Mouse (Mus musculus) WW6 (cell line): ENCODE measurements around the gene Rbm38.

ENCODE experiments used
- DNase-seq: peaks from one replicate; pipeline ENCODE4 v3.0.0-alpha.2; 2013; ENCODE audit warnings: low read depth, low spot score

Rbm38 gene

GRCm38 (mm10) chr2:173020430-173020829, at the start of gene Rbm38:
Gene Rbm38, plus strand, starts transcription at chr2:173020498.
- no peak for DNase-seq

GRCm38 (mm10) chr2:172971865-172972264, 48.4 kb upstream of the Rbm38 start:
- no peak for DNase-seq

DNA sequence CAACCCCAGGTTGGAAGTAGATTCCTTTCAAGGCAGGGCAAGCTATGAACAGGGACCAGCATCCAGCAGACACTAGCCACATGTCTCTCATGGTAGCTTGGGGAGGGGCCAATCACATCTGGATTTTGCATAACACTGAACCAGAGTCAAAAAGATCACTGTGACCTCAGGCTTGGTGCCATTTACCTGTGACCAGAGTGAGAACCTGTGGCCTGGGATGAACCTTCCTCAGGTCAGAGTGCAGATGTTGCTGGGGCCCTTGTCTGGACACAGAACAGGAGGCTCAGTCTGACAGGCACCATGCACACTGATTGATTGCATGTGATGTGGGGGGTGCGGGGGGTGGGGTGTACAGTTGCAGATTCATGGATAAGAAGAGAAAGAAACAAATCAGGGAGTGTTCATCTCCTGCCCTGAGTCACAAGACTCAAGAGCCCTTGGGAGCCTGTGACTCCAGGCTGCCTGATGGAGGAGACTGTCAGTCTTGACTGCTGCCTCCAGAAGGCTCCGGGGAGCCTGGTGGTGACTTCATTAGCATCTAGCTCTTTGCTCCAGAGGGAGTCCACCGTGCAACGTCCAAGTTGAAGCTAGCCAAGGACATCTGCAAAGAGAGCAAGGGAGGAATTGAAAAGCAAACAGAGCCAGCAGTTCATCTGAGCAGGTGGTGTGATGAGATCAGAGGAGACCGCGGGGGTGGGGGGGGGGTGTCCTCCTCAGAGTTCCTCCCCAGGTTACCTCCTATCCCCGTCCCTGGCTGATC, 46.3 kb upstream of the Rbm38 start:
- DNase-seq: no peak

- no peak for DNase-seq
These were observed 45.6 kb upstream of the Rbm38 start for GRCm38 (mm10) chr2:172974701-172975100.

- DNase-seq: no peak
These were observed 45.1 kb upstream of the Rbm38 start for GRCm38 (mm10) chr2:172975159-172975558.

DNA sequence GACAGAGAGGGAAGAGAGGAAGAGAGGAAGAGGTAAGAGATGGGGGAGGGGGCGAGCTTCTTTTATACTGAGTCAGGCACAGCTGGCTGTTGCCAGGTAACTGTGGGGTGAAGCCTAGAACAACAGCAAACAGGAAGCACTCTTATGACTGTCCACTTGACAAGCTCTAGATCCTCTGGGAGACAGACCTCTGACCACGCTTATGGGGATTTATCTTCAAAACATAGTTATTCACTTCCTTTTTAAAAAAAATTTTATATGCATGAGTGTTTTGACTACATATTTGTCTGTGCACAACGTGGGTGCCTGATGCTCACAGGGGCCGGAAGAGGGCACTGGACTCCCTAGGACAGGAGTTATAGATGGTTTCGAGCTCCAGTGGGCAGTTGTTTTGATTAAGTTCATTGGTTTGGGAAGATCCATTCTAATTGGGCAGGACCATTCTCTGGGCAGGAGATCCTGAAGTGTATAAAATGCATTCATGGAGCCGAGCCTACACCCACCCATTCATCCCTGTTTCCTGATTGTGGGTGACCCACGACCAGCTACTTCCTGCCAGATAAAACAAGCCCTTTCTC, 43.5 kb upstream of the Rbm38 start:
- DNase-seq: no peak

DNA sequence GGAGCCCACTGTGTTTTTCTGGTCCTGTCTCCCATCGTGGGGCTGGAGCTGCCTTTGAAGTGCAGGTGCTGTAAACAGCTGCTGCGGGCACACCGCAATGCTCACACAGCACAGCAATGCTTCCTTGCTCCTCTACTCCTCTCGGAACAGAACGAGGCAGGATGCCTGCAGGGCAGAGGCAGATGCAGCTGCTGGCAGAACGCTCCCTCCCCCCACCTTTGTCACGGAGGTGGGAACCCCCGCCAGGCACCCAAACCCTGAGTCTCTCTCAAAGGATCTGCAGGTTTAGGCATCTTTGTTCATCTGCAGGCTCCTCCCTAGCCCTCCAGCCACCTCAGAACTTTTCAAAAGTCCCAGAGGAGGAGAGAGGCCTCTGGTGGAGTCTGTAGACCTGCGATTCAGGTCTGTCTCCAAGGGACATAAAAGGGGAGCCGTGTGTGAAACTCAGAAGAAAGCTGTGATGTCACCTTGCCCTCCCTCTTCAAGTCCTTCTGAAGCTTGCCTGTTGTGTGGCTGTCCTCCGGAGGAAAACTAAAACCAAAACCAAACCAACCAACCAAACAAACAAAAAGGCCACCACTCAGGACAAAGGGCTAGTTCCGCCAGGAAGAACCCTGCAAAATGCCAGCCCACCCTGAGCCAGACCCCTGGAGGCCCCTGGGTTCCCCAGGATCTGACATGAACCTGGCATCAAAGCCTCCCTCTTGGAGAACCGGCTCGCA, 42.7 kb upstream of the Rbm38 start, which contains the start of gene Spo11:
Spo11 (plus strand) TSS at position 292 of the 722 bp plus-strand sequence.
- no peak for DNase-seq

DNA sequence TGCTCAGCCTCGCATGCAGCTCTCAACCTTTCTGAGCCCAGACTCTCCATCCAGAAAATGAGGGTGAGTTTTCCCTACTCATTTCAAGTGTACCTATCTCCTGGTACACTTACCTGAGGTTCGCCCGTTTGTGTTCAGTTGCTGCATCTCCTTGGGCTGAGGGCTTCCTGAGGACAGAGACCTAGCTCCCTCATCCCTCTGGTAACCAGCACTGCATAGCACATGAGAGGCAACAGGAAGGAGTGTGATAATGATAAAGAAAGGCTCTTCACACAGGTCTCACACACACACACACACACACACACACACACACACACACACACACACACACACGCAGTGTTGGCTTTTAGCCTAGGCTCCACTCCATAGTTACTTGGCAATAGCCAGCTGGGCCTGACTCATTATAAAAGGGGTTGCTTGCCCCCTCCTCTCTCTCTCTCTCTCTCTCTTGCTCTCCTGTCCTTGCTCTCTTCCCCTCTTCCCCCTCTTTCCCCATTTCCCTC, 42.1 kb upstream of the Rbm38 start:
- DNase-seq: no peak

DNA sequence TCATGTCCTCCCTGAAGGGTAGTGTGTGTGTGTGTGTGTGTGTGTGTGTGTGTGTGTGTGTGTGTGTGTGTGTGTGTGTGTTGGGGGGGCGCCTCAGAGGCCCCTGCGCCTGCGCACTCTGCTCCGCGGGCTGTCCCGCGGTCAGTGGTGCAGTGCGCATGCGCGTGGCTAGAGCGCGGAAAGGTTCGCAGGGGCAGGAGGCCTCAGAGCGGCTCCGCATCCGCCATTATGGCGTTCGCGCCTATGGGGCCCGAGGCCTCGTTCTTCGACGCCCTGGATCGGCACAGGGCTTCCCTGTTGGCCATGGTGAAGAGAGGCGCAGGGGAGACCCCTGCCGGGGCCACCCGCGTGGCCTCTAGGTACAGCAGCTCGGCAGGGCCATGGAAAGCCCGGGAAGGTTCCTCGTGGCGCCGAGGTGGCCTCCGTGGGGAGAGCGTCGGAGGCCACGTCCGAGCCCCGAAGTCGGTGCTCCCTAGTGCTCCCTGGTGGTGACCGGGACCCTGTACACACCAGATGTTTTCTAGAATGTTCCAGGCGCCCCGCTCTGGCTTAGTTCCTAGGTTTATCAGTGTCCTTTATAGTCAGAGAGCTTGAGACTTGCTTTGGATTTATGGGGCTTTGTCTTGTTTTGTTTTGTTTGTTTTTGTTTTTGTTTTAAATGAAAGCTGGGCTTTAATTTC, 40.5 kb upstream of the Rbm38 start:
- no peak for DNase-seq

DNA sequence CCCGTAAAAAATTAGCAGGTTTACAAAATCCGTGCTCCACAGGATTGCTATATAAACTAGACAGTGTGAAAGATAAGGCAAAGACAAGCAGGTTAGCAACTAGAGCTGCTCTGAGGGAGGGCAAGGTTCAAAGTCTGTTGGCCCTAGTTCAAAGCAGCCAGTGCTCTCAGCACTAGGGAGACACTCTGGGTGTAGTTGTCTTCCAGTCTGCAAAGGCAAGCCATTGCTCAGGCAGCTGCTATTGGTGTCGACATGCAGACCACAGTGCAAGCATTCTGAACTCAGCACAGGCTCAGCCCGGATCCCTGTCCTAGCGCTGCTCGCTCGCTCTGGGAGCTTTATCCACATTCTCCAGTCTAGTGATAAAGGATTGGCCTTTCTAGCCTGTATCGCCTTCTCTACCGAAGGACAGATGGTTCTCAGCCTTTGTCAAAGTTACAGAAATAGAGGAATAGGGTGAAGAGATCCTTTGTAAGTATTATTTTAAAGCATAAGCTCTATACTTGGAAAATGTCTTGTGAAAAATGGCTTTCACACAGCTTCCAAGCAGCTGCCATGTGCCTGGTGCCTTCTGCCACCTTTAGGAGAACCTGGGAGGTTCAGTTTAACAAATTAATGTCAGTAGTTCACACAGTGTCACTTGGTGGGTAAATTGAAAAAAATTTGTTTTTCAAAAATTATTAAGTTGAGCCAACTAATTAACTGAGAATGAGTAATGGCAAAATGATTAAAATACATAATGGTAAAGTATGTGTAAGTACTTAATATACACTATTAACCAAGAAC, 37.3 kb upstream of the Rbm38 start:
- no peak for DNase-seq

DNA sequence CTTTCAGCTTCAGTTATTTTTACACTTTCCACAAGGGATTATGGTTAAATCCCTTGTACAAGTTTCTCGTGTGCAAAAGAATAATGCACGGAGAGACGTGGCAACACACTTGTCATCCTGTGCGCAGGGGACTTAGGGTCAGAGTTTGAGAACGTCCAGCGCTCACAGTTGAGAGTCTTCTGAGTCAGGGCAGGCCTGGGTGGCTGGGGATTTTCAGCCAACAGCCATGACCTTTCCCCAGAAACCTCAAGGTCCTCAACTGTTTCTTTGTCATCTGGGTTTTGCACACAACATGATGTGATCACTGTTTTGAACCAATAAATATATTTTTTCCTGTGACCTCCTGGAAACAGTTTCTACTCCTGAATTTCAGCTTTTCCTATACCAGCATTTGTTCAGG, 30.1 kb upstream of the Rbm38 start:
- DNase-seq: no peak

- no peak for DNase-seq
These were observed 24.1 kb upstream of the Rbm38 start for GRCm38 (mm10) chr2:172996207-172996606.

DNA sequence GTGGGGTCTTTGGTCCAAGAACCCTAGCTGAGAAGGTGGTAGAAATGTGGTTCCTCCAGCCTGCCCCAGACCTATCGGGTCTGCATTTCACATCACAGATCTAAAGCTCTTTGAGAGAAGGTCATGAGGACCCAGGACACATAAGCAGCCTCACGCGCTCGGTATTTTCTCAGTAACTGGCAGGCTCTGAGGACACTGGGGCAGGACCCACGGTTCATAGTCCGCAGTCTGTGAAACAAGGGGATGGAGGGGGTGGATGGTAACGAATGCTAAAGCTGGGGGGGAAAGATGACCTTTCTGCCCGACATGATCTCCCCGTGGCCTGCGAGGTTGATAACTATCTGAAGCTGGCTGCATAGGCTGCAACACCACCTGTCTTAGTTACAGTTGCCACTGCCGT, 22.6 kb upstream of the Rbm38 start:
- no peak for DNase-seq

DNA sequence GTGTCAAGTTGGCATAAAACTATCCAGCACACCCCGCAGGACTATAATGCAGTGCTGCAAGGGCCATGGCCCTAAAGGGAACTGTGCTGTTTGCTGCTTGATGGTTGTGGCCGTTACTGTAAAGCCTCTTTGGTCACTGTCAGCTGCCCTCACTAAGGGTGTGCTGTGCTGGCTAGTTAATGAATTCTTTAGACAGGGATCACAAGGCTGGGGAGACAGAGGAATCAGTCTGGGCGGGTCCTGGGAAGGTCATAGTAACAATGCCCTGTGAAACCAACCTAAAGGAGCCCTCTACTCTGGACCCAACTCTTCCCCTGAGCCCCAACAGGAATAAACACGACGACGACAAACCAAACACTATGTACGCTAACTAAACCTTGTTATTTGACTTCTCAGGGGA, 21.8 kb upstream of the Rbm38 start:
- no peak for DNase-seq

DNA sequence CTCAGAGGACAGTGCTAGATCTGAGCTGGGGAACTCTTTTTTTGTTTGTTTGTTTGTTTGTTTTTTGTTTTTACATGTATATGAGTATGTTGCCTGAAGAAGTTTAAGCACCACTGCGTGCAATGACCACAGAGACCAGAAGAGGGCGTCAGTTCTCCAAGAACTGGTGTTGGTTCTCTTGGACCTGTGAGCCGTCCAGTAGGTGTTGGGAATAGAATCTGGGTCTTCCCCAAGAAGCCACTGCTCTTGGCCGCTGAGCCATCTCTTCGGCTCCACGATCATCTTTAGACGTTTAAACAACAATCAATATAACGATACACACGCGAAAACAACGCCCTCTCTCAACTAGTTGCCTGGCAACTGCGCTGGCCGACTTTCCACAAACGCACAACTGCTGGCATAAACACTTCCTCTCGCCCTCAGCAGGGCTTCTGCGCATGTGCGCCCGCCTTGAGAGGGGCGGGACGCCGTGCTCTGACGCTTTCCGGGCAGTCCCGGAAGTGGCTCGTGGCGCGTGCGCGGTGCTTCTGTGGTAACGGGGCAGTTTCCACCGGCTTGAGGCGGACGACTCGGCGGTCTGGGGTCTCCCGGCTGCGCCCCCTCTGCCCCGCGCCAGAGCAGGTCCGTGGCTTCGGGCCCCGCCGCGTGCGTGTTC, 20.5 kb upstream of the Rbm38 start, which contains the start of gene Rae1:
Rae1 (plus strand) TSS at position 488 of the 655 bp plus-strand sequence.
- DNase-seq: peak; percentile 97

DNA sequence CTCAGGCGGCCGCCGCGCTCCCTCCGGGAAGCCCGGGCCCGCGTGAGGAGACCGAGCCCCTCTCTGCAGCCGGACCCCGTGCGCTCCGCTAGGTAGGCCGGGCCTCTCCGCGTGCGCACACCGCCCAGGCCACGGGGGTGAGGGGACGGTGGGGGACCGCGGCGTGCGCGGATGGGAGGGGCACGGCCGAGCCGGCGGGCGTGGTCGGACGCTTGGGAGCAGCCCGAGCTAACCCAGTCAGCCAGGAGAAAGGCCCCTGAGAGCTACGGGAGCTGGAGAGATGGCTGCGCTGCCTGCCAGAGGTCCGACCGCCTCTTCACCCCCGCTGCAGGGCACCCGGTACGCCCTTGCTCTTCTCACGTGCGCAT, 20.0 kb upstream of the Rbm38 start:
- peak; percentile 33 for DNase-seq

DNA sequence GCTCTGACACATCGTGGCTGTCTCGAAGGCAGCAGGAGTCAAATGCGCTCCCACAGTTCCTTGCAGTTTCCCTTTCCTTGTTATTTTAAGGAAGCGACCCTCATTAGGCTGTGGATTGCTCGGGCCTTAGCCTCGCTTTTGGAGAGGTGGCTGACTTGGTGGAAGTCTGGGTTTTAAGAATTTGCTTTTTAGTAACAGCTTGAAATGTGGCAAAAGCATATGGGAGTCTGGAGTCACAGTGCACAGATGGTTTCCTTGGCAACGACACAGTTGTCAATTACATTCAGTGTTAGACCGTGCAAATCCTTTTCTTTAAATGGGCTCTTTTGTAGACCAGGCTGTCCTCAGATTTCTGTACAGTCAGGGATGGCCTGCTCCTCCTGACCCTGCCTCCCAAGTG, 19.4 kb upstream of the Rbm38 start:
- no peak for DNase-seq

GRCm38 (mm10) chr2:173003737-173004136, 16.6 kb upstream of the Rbm38 start:
- DNase-seq: no peak

- no peak for DNase-seq
These were observed 10.0 kb upstream of the Rbm38 start for GRCm38 (mm10) chr2:173010220-173010717.

GRCm38 (mm10) chr2:173011440-173011839, 8.9 kb upstream of the Rbm38 start:
- DNase-seq: no peak
